Mouse (Mus musculus): ENCODE data around the gene Ccdc159.
A peak's percentile ranks its signal among the peaks of the same experiment; 100 is the strongest.

Gene Ccdc159

DNA sequence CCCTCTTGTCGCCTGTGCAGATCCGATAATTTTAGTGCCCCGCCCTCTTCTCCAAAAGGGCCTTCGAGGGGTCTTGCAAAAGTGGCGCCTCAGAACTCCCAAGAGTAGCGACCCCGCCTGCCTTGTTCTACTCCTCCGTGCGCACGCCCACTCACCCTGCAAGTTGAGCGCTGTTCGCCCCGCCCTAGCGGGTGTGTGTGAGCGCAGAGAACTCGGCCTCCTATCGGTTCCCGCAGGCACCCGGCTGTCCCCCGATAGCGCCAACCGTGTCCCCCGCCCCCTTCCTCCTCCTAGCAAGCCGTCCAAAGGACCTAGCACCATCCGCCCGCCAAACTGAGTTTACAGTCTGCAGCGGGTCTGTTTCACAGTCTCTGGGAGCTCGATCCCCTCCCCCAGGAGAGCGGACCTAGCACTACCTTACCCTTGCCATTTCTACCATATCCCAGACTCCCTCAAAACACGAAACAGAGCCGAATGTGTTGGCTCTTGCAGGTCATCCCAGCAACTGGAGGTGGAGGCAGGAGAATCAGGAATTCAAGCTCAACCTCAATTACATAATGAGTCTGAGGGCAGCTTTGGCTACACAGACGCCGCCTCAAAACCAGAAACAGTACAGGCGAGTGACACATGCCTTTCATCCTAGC, 35.3 kb downstream of the Ccdc159 start:
- peak; percentile 76 to 85 for DNase-seq

GRCm38 (mm10) chr9:21963417-21963816, 36.1 kb downstream of the Ccdc159 start, which contains the start of gene Epor:
Gene Epor, minus strand, starts transcription at chr9:21963506.
- DNase-seq: peak; percentile 55 to 78

- no peak for DNase-seq
Measured at GRCm38 (mm10) chr9:21968883-21969282, 41.6 kb downstream of the Ccdc159 start.

- DNase-seq: no peak
Measured at GRCm38 (mm10) chr9:21969304-21969703, 42.0 kb downstream of the Ccdc159 start.

DNA sequence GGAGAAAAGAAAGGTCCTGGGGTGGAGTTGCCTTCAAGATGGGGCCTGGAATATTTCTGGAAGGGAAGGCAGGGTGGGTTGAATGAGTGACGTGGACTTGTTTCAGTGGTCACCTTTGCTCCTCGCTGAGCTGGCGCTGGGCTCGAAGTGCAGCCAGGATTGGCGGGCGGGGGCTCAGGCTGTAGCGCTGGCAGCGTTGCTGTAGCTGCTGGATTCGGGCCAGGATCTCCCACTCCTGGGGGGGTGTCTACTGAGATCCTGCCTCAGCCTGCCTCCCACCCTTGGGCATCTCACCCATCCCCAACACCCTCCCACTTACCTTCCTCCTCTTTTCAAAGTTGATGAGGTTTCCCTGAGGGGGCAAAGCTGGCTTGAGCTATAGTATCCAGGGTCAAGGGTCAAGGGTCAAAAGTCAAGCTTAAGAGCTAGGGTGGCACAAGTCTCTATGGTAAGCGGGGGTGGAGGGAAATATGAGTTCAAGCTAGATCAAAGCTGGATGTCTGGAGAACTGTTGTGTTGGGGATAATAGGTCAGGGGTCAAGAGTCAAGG, 49.4 kb downstream of the Ccdc159 start:
- no peak for DNase-seq

DNA sequence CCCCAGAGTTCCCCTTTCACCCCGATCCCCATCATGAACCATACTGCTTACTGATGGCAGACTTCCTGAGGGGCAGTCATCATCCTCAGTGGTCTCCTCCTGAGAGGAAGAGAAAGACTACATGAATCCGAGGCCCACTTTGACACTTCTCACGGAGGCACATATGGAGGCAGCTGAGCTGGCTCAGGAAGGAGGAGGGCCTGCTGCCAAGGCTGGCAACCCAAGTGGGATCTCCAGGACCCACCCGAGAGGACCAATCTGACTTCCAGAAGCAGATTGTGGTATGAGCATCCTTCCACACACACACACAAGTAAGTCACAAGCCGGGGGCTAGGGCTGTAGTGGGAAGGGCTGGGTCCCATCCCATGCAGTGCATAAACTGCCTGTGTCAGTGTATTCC, 50.1 kb downstream of the Ccdc159 start:
- DNase-seq: no peak

DNA sequence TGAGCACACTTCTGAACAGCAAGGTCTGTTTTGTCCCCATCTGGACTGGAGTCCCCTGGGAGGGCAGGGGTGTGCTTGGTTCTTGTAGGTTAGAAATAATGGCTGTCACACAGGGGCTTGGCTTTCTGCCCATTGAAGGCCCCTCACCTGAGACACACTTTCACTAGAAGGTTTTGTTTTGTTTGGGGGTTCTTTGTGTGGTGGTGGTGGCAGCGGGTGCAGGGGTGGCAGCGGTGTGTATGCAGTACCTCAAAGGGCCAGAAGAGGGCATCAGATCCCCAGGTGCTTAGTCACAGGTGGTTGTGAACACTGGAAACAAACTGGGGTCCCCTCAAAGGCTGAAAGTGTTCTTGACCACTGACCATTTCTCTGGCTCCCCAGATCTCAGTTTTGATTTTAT, 50.7 kb downstream of the Ccdc159 start:
- DNase-seq: peak in 1 of 2 experiments; percentile 53

- DNase-seq: no peak
Measured at GRCm38 (mm10) chr9:21978398-21979128, 51.3 kb downstream of the Ccdc159 start.

GRCm38 (mm10) chr9:21983911-21984310, 56.6 kb downstream of the Ccdc159 start:
- DNase-seq: no peak

All from lung, postnatal 4 days (tissue).